Mouse (Mus musculus) bone marrow, adult 2 months (tissue): ENCODE measurements around the gene Ap2b1.

Experiments
- CTCF ChIP-seq: fragments of 200-500 bp; IDR thresholded peaks from 2 replicates; pipeline ENCODE4 v1.5.1; 2011; ENCODE audit warnings: low read length, control low read depth; ENCODE audit not compliant: control insufficient read depth, insufficient read depth
- POLR2A ChIP-seq: fragments of 200-500 bp; IDR thresholded peaks from 2 replicates; pipeline ENCODE4 v1.6.1; 2011; ENCODE audit warnings: low read depth, mild to moderate bottlenecking, control low read depth, low read length, borderline replicate concordance; ENCODE audit not compliant: control insufficient read depth

DNA sequence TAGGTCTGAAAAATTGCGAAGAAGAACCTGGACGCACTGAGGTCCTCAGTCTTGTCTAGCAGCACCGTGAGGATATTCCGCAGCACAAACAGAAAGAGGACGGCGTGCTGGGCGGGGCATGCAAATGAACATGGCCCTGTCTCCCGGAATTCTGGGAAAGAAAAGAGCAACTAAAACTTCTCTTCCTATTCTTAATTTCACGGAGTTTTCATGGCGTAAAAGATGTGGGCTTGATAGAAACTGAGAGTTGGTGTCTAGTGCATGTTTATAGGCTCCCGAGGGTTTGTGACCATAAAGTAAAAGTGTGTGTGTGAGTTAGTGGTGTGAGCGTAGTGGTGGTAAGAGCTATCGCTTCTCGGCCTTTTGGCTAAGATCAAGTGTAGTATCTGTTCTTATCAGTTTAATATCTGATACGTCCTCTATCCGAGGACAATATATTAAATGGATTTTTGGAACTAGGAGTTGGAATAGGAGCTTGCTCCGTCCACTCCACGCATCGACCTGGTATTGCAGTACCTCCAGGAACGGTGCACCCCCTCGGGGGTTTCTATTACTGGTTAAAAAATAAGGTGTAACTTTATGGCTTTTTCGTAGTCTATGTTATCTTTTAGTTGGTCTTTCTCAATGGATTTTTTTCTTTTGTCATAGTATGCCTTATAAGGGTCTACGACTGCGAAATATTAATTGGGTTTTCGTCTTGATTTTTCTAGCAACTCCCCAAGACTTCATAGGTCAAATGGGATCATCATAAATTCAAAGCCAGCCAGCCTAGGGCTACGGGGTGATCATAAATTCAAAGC lies 27.5 kb upstream of the Ap2b1 start:
- TF ChIP-seq POLR2A (no peak), CTCF (no peak)
